Mouse (Mus musculus) testis, adult 2 months (tissue): ENCODE measurements at regions not wholly inside any gene's neighbourhood (a gene's known extent, or its start where the extent isn't known, plus 50 kb on each side); places are given as distances from the start of the nearest gene placed in this dataset.

Experiments
- CTCF ChIP-seq: fragments of 200-500 bp; IDR thresholded peaks from 2 replicates; pipeline ENCODE4 v1.5.1; 2012; ENCODE audit warnings: low read depth, mild to moderate bottlenecking, inconsistent platforms, low read length, moderate library complexity; ENCODE audit not compliant: control insufficient read depth, insufficient read depth, insufficient replicate concordance
- POLR2A ChIP-seq: fragments of 200-500 bp; IDR thresholded peaks from 2 replicates; pipeline ENCODE4 v1.6.1; 2012; ENCODE audit warnings: low read depth, mild to moderate bottlenecking, inconsistent platforms, low read length, moderate library complexity; ENCODE audit not compliant: control insufficient read depth

- TF ChIP-seq CTCF (no peak), POLR2A (no peak)
Measured at GRCm38 (mm10) chr13:102352073-102352854, 341.1 kb upstream of the Cd180 start.
